Mouse (Mus musculus) CH12.LX (cell line): ENCODE results near the gene Rpl36. TPM values are rescaled to one million over a fixed set of nuclear protein-coding genes. Genes with fewer than 3 reads are reported as not detected.

Source experiments
- DNase-seq: peaks from one replicate; pipeline ENCODE4 v3.0.0-alpha.2; 2013; ENCODE audit errors: extremely low read depth
- H3K27ac ChIP-seq: 2 replicates; pipeline ENCODE4 v1.5.1; 2012; ENCODE audit warnings: low read depth, mild to moderate bottlenecking, control low read depth, moderate library complexity; ENCODE audit not compliant: insufficient read depth
- H3K27me3 ChIP-seq: replicated peaks from 2 replicates; pipeline ENCODE3; 2012; ENCODE audit warnings: inconsistent platforms
- H3K36me3 ChIP-seq, 2 experiments: replicated peaks in 1 of 2; 2 replicates each; pipeline versions ENCODE3 to v1.6.1; 2012; ENCODE audit warnings: inconsistent platforms in 1 of 2, low read length in 1 of 2, mild to moderate bottlenecking in 1 of 2, mixed read lengths in 1 of 2, moderate library complexity in 1 of 2; ENCODE audit not compliant: control insufficient read depth in 1 of 2, insufficient read depth in 1 of 2
- H3K4me1 ChIP-seq, 2 experiments: 2 replicates each; pipeline ENCODE4 v1.6.1; 2012; ENCODE audit warnings: inconsistent platforms in 1 of 2, moderate library complexity in 1 of 2; ENCODE audit not compliant: insufficient read depth in 2 of 2, control insufficient read depth in 1 of 2
- H3K4me2 ChIP-seq: 2 replicates; pipeline ENCODE4 v1.6.1; 2012; ENCODE audit warnings: low read depth, mild to moderate bottlenecking, control low read depth; ENCODE audit not compliant: poor library complexity, insufficient read depth, severe bottlenecking
- H3K4me3 ChIP-seq, 3 experiments: fragments of 150-350 bp in 1 of 3; sonication (generic) in 1 of 3; replicated peaks in 1 of 3; 2 replicates each; pipeline versions ENCODE3 to v1.5.1; 2011 to 2012; ENCODE audit warnings: low read depth in 2 of 3, low read length in 2 of 3, mild to moderate bottlenecking in 2 of 3, moderate library complexity in 2 of 3, control low read depth in 1 of 3, improper control_type of control experiment in 1 of 3, inconsistent platforms in 1 of 3, mixed read lengths in 1 of 3; ENCODE audit not compliant: poor library complexity in 1 of 3
- H3K79me2 ChIP-seq: replicated peaks from 2 replicates; pipeline ENCODE4 v1.6.1; 2012; ENCODE audit warnings: mild to moderate bottlenecking, moderate library complexity; ENCODE audit not compliant: control insufficient read depth, poor library complexity, insufficient read depth, severe bottlenecking; ENCODE audit errors: extremely low read depth
- H3K9ac ChIP-seq: 2 replicates; pipeline ENCODE4 v1.6.1; 2012; ENCODE audit warnings: low read depth, mild to moderate bottlenecking, control low read depth, moderate library complexity; ENCODE audit not compliant: insufficient read depth
- H3K9me3 ChIP-seq: replicated peaks from 2 replicates; pipeline ENCODE3; 2012; ENCODE audit warnings: low read length, inconsistent platforms, mixed read lengths
- BHLHE40 ChIP-seq: IDR thresholded peaks from 2 replicates; pipeline ENCODE4 v1.6.1; 2011; ENCODE audit warnings: mild to moderate bottlenecking, low read depth, low read length, improper control_type of control experiment
- CTCF ChIP-seq, 2 experiments: IDR thresholded peaks in 1 of 2; conservative IDR thresholded peaks in 1 of 2; 2 replicates each; pipeline ENCODE4 v1.5.1; 2011 to 2012; ENCODE audit warnings: low read depth in 2 of 2, low read length in 2 of 2, improper control_type of control experiment in 1 of 2, inconsistent platforms in 1 of 2, mild to moderate bottlenecking in 1 of 2, moderate library complexity in 1 of 2
- ELF1 ChIP-seq: IDR thresholded peaks from 2 replicates; pipeline ENCODE4 v1.6.1; 2014; ENCODE audit warnings: low read depth, mild to moderate bottlenecking, inconsistent platforms, low read length, improper control_type of control experiment
- ETS1 ChIP-seq: conservative IDR thresholded peaks from 2 replicates; pipeline ENCODE4 v1.6.1; 2012; ENCODE audit warnings: low read depth, mild to moderate bottlenecking, inconsistent platforms, low read length, improper control_type of control experiment, moderate library complexity
- IRF4 ChIP-seq: IDR thresholded peaks from 2 replicates; pipeline ENCODE4 v1.6.1; 2014; ENCODE audit warnings: low read depth, mild to moderate bottlenecking, inconsistent platforms, low read length, improper control_type of control experiment
- JUND ChIP-seq: conservative IDR thresholded peaks from 2 replicates; pipeline ENCODE4 v1.6.1; 2011; ENCODE audit warnings: low read depth, low read length, improper control_type of control experiment
- MAZ ChIP-seq: IDR thresholded peaks from 2 replicates; pipeline ENCODE4 v1.6.1; 2012; ENCODE audit warnings: low read depth, mild to moderate bottlenecking, inconsistent platforms, low read length, improper control_type of control experiment, moderate library complexity
- MEF2A ChIP-seq: IDR thresholded peaks from 2 replicates; pipeline ENCODE4 v1.6.1; 2014; ENCODE audit warnings: low read depth, mild to moderate bottlenecking, inconsistent platforms, low read length, improper control_type of control experiment, borderline replicate concordance
- MXI1 ChIP-seq: IDR thresholded peaks from 2 replicates; pipeline ENCODE4 v1.6.1; 2011; ENCODE audit warnings: mild to moderate bottlenecking, low read depth, low read length, improper control_type of control experiment
- PAX5 ChIP-seq: IDR thresholded peaks from 2 replicates; pipeline ENCODE4 v1.6.1; 2012; ENCODE audit warnings: low read length, inconsistent platforms, mixed read lengths
- POLR2A ChIP-seq: IDR thresholded peaks from 2 replicates; pipeline ENCODE4 v1.6.1; 2011; ENCODE audit warnings: low read depth, mild to moderate bottlenecking, improper control_type of control experiment, low read length
- POLR2AphosphoS2 ChIP-seq: IDR thresholded peaks from 2 replicates; pipeline ENCODE4 v1.6.1; 2011; ENCODE audit warnings: low read depth, low read length, improper control_type of control experiment
- RCOR1 ChIP-seq: conservative IDR thresholded peaks from 2 replicates; pipeline ENCODE4 v1.6.1; 2012; ENCODE audit warnings: low read depth, mild to moderate bottlenecking, inconsistent platforms, low read length, improper control_type of control experiment
- SIN3A ChIP-seq: IDR thresholded peaks from 2 replicates; pipeline ENCODE4 v1.6.1; 2012; ENCODE audit warnings: low read length, improper control_type of control experiment, inconsistent platforms
- SMC3 ChIP-seq: IDR thresholded peaks from 2 replicates; pipeline ENCODE4 v1.6.1; 2011; ENCODE audit warnings: low read depth, low read length, improper control_type of control experiment
- TBP ChIP-seq: conservative IDR thresholded peaks from 2 replicates; pipeline ENCODE4 v1.6.1; 2011; ENCODE audit warnings: low read depth, low read length, improper control_type of control experiment
- TCF12 ChIP-seq: IDR thresholded peaks from 2 replicates; pipeline ENCODE4 v1.6.1; 2014; ENCODE audit warnings: low read depth, mild to moderate bottlenecking, inconsistent platforms, low read length, improper control_type of control experiment
- UBTF ChIP-seq: IDR thresholded peaks from 2 replicates; pipeline ENCODE4 v1.6.1; 2012; ENCODE audit warnings: low read depth, mild to moderate bottlenecking, inconsistent platforms, low read length, improper control_type of control experiment, moderate library complexity
- USF2 ChIP-seq: conservative IDR thresholded peaks from 2 replicates; pipeline ENCODE4 v1.6.1; 2011; ENCODE audit warnings: low read depth, low read length, improper control_type of control experiment
- ZKSCAN1 ChIP-seq: IDR thresholded peaks from 2 replicates; pipeline ENCODE4 v1.6.1; 2012; ENCODE audit warnings: low read depth, inconsistent platforms, low read length, improper control_type of control experiment, borderline replicate concordance
- ZNF384 ChIP-seq: IDR thresholded peaks from 2 replicates; pipeline ENCODE4 v1.6.1; 2012; ENCODE audit warnings: low read depth, low read length, improper control_type of control experiment, inconsistent platforms
- dilution Hi-C: fragments of 300-500 bp; cut with MboI; formaldehyde crosslinking; loops from 2 replicates; pipeline ENCODE4 v1.14.3; 2020; ENCODE audit warnings: low sequenced_read_pairs; ENCODE audit not compliant: extremely low pct_unique_long_range_greater_than_20kb, extremely low pct_ligation_motif_present
- in situ Hi-C: fragments of 300-500 bp; cut with MboI; formaldehyde crosslinking; loops from 3 replicates; pipeline ENCODE4 v1.14.3; 2019; ENCODE audit warnings: low sequenced_read_pairs, low pct_ligation_motif_present, low pct_unique_long_range_greater_than_20kb, mixed read lengths
- polyA plus RNA-seq: library from polyadenylated mRNA; unstranded; fragments of >175 nt; gene quantifications from 2 replicates; pipeline ENCODE4 v1.2.1, GENCODE M21; 2012; ENCODE audit warnings: low read depth; ENCODE audit not compliant: insufficient read length
- total RNA-seq, 2 experiments: library from RNA; depleted of rRNA; stranded (reverse); fragments of 300-350 nt in 1 of 2; fragments of >200 nt in 1 of 2; gene quantifications; 2 replicates each; pipeline ENCODE4 v1.2.3; 2012 to 2014

Rpl36 gene
- total and polyA plus RNA-seq, 3 experiments: 1,364 to 4,995 (median 1,734) TPM

DNA sequence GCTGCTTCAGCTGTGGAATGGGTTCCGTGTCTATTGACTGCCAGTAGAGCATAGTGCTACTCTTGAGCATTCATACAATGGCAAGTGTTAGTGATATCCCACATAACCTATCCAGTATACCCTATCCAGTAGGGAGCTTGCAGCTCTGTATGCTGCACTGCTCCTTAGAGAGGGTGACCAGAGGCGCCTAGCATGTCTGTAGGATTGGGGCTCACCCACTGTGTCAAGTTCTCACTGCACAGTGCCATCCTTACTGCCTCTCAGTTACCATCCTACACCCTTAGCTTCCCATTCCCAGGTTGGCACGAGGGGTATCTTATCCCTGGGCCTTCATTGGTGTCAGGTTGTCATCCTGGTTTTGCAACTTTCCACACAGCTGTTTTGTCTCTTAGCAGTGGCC is 8.8 kb upstream of the Rpl36 start:
- no peaks in the 10 kb centered on the region for H3K27me3 ChIP-seq
- no peak for DNase-seq
- no peak overlapping the region for H3K9ac ChIP-seq
- H3K27ac ChIP-seq: no peak overlapping the region
- H3K4me3 ChIP-seq: no peak overlapping the region
- H3K9me3 ChIP-seq: no peaks in the 10 kb centered on the region
- in situ Hi-C loops: no loop called here
- TF ChIP-seq POLR2AphosphoS2 (0 out of 2 replicates have a peak, but pooled peaks have one; percentile 53), POLR2A (peak; percentile 4; the same call in 1 of the 2 replicates), PAX5 (no peak)
- H3K79me2 ChIP-seq: peaks cover 16% of the 10 kb centered on the region; the same call in 1 of the 2 replicates
- H3K36me3 ChIP-seq: peaks cover 78 to 85% of the 10 kb centered on the region in 2 experiments
- dilution Hi-C loops: no loop called here
- H3K4me1 ChIP-seq: peaks cover 0 to 13% of the 10 kb centered on the region in 2 experiments; a peak in 2 of 4 replicates
- H3K4me2 ChIP-seq: no peak overlapping the region

DNA sequence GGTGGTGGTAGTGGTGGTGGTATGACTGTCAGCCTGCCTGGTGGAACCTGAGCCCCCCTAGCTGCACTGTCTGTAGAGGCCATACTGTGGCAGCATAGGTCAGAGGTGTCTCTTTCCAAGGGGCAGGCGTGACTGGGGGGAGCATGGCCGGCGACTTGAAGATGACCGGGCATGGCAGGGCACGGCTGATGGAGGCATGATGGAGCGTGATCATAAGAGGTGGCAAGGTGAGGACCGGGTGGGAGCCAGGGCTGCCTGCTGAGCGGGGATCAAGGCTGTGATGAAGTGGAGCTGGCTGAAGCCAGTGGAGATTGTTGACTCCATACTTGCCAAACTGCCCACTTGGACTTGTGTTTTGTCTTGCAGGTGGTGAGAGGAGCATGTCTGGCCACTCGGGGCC is 7.8 kb upstream of the Rpl36 start:
- H3K4me3 ChIP-seq: no peak overlapping the region
- no peaks in the 10 kb centered on the region for H3K27me3 ChIP-seq
- in situ Hi-C loops: no loop called here
- dilution Hi-C loops: no loop called here
- no peak overlapping the region for H3K9ac ChIP-seq
- no peak overlapping the region for H3K27ac ChIP-seq
- H3K79me2 ChIP-seq: peaks cover 19% of the 10 kb centered on the region; the same call in 1 of the 2 replicates
- no peaks in the 10 kb centered on the region for H3K9me3 ChIP-seq
- H3K4me2 ChIP-seq: no peak overlapping the region
- TF ChIP-seq TBP (no peak), ELF1 (no peak), ETS1 (no peak), BHLHE40 (no peak), ZNF384 (no peak), SIN3A (no peak), CTCF (conservative IDR thresholded peaks at IDR 0.05 in 1 of 2, IDR thresholded peaks at IDR 0.05 in 1 of 2; ENCODE audit: low read depth in 2 of 2, low read length in 2 of 2) (no peak), SMC3 (no peak), JUND (no peak), TCF12 (no peak), USF2 (no peak), IRF4 (no peak), UBTF (no peak), RCOR1 (no peak), MXI1 (no peak), ZKSCAN1 (no peak), MEF2A (no peak), MAZ (no peak)
- DNase-seq: no peak
- peaks cover 68 to 75% of the 10 kb centered on the region in 2 experiments for H3K36me3 ChIP-seq
- peaks cover 0 to 16% of the 10 kb centered on the region in 2 experiments; a peak in 2 of 4 replicates for H3K4me1 ChIP-seq
